Mouse (Mus musculus): ENCODE data around the gene Stk24. TPM values are rescaled to one million over a fixed set of nuclear protein-coding genes. Genes with fewer than 3 reads are reported as not detected.
A peak's percentile ranks its signal among the peaks of the same experiment; 100 is the strongest.

Gene Stk24
- polyA plus RNA-seq, 1 experiment from 2014 or later, result 18.7 TPM

- H3K4me1 ChIP-seq (replicated peaks), result no peaks in the 10 kb centered on the region
- no peak overlapping the region for H3K4me3 ChIP-seq
- H3K27me3 ChIP-seq, result no peaks in the 10 kb centered on the region
- H3K9ac ChIP-seq, result no peak overlapping the region
- no peak overlapping the region for H3K27ac ChIP-seq (replicated peaks)
- peaks cover 30% of the 10 kb centered on the region for H3K36me3 ChIP-seq
- no peaks in the 10 kb centered on the region for H3K9me3 ChIP-seq
- WGBS, result 88% methylated on average over 8 of the region's 8 CpGs
- H3K4me2 ChIP-seq, result no peak overlapping the region
- no peak for ATAC-seq (ENCODE audit: low FRiP score, low read depth)
Observed at GRCm38 (mm10) chr14:121267801-121268200, 112.0 kb downstream of the Stk24 start.

GRCm38 (mm10) chr14:121264453-121264852 lies 115.4 kb downstream of the Stk24 start:
- no peaks in the 10 kb centered on the region for H3K9me3 ChIP-seq
- H3K36me3 ChIP-seq, result peaks cover 10% of the 10 kb centered on the region
- H3K27ac ChIP-seq (replicated peaks), result no peak overlapping the region
- H3K4me2 ChIP-seq, result no peak overlapping the region
- WGBS, result 82% methylated on average over 6 of the region's 6 CpGs
- H3K9ac ChIP-seq, result no peak overlapping the region
- no peak for ATAC-seq (ENCODE audit: low FRiP score, low read depth)
- no peaks in the 10 kb centered on the region for H3K4me1 ChIP-seq (replicated peaks)
- no peaks in the 10 kb centered on the region for H3K27me3 ChIP-seq
- H3K4me3 ChIP-seq, result no peak overlapping the region

GRCm38 (mm10) chr14:121263912-121264311 lies 115.9 kb downstream of the Stk24 start:
- H3K27ac ChIP-seq (replicated peaks), result no peak overlapping the region
- no peaks in the 10 kb centered on the region for H3K4me1 ChIP-seq (replicated peaks)
- no peaks in the 10 kb centered on the region for H3K9me3 ChIP-seq
- WGBS, result 90% methylated on average over 2 of the region's 2 CpGs
- no peak overlapping the region for H3K4me2 ChIP-seq
- H3K9ac ChIP-seq, result no peak overlapping the region
- no peak overlapping the region for H3K4me3 ChIP-seq
- ATAC-seq (ENCODE audit: low FRiP score, low read depth), result no peak
- H3K27me3 ChIP-seq, result no peaks in the 10 kb centered on the region
- H3K36me3 ChIP-seq, result peaks cover 10% of the 10 kb centered on the region

GRCm38 (mm10) chr14:121262606-121263005 lies 117.2 kb downstream of the Stk24 start:
- Histone ChIP-seq H3K27me3 (no peaks in the 10 kb centered on the region), H3K9me3 (no peaks in the 10 kb centered on the region), H3K4me2 (no peak overlapping the region), H3K4me1 (replicated peaks) (no peaks in the 10 kb centered on the region), H3K36me3 (peaks cover 7% of the 10 kb centered on the region; the same call in 1 of the 2 replicates), H3K27ac (replicated peaks) (no peak overlapping the region), H3K9ac (no peak overlapping the region), H3K4me3 (no peak overlapping the region)
- 80% methylated on average over 4 of the region's 4 CpGs for WGBS
- no peak for ATAC-seq (ENCODE audit: low FRiP score, low read depth)

- Histone ChIP-seq H3K4me2 (no peak overlapping the region), H3K36me3 (0 out of 2 replicates have a peak, but pooled peaks cover 4% of the 10 kb centered on the region), H3K27me3 (no peaks in the 10 kb centered on the region), H3K4me3 (no peak overlapping the region), H3K27ac (replicated peaks) (no peak overlapping the region), H3K4me1 (replicated peaks) (no peaks in the 10 kb centered on the region), H3K9ac (no peak overlapping the region), H3K9me3 (no peaks in the 10 kb centered on the region)
- no peak for ATAC-seq (ENCODE audit: low FRiP score, low read depth)
- 74% methylated on average over 5 of the region's 5 CpGs for WGBS
Observed at GRCm38 (mm10) chr14:121261229-121261879, 118.5 kb downstream of the Stk24 start.

GRCm38 (mm10) chr14:121259789-121260188 lies 120.0 kb downstream of the Stk24 start:
- peak; percentile 63 for ATAC-seq (ENCODE audit: low FRiP score, low read depth)
- Histone ChIP-seq H3K27ac (replicated peaks) (no peak overlapping the region), H3K4me2 (no peak overlapping the region), H3K9ac (no peak overlapping the region), H3K4me3 (no peak overlapping the region), H3K27me3 (no peaks in the 10 kb centered on the region), H3K36me3 (0 out of 2 replicates have a peak, but pooled peaks cover 4% of the 10 kb centered on the region), H3K9me3 (no peaks in the 10 kb centered on the region), H3K4me1 (replicated peaks) (no peaks in the 10 kb centered on the region)
- WGBS, result 50% methylated on average over 7 of the region's 7 CpGs

GRCm38 (mm10) chr14:121259332-121259731 lies 120.5 kb downstream of the Stk24 start:
- H3K9me3 ChIP-seq, result no peaks in the 10 kb centered on the region
- H3K4me3 ChIP-seq, result no peak overlapping the region
- 0 out of 2 replicates have a peak, but pooled peaks cover 4% of the 10 kb centered on the region for H3K36me3 ChIP-seq
- 48% methylated on average over 11 of the region's 11 CpGs for WGBS
- no peaks in the 10 kb centered on the region for H3K4me1 ChIP-seq (replicated peaks)
- no peak; the same call in 1 of the 2 replicates for ATAC-seq (ENCODE audit: low FRiP score, low read depth)
- H3K27me3 ChIP-seq, result no peaks in the 10 kb centered on the region
- H3K9ac ChIP-seq, result no peak overlapping the region
- H3K4me2 ChIP-seq, result no peak overlapping the region
- 0 out of 2 replicates have a peak overlapping the region, but pooled peaks have one; percentile 12 for H3K27ac ChIP-seq (replicated peaks)

- H3K4me2 ChIP-seq, result no peak overlapping the region
- no peaks in the 10 kb centered on the region for H3K9me3 ChIP-seq
- H3K9ac ChIP-seq, result no peak overlapping the region
- 95% methylated on average over 7 of the region's 7 CpGs for WGBS
- no peak for ATAC-seq (ENCODE audit: low FRiP score, low read depth)
- no peak overlapping the region for H3K27ac ChIP-seq (replicated peaks)
- H3K27me3 ChIP-seq, result no peaks in the 10 kb centered on the region
- H3K4me1 ChIP-seq (replicated peaks), result no peaks in the 10 kb centered on the region
- H3K4me3 ChIP-seq, result no peak overlapping the region
- H3K36me3 ChIP-seq, result 0 out of 2 replicates have a peak, but pooled peaks cover 4% of the 10 kb centered on the region
Observed at GRCm38 (mm10) chr14:121256896-121257295, 122.9 kb downstream of the Stk24 start.

- H3K27ac ChIP-seq (replicated peaks), result no peak overlapping the region
- no peaks in the 10 kb centered on the region for H3K4me1 ChIP-seq (replicated peaks)
- H3K27me3 ChIP-seq, result no peaks in the 10 kb centered on the region
- 0 out of 2 replicates have a peak, but pooled peaks cover 4% of the 10 kb centered on the region for H3K36me3 ChIP-seq
- 89% methylated on average over 13 of the region's 13 CpGs for WGBS
- H3K9me3 ChIP-seq, result no peaks in the 10 kb centered on the region
- no peak overlapping the region for H3K9ac ChIP-seq
- ATAC-seq (ENCODE audit: low FRiP score, low read depth), result no peak
- no peak overlapping the region for H3K4me3 ChIP-seq
- H3K4me2 ChIP-seq, result no peak overlapping the region
Observed at GRCm38 (mm10) chr14:121255469-121255868, 124.3 kb downstream of the Stk24 start.

GRCm38 (mm10) chr14:121254869-121255268 lies 124.9 kb downstream of the Stk24 start:
- 0 out of 2 replicates have a peak, but pooled peaks cover 4% of the 10 kb centered on the region for H3K36me3 ChIP-seq
- no peak overlapping the region for H3K4me3 ChIP-seq
- H3K27ac ChIP-seq (replicated peaks), result no peak overlapping the region
- no peak overlapping the region for H3K9ac ChIP-seq
- H3K4me1 ChIP-seq (replicated peaks), result no peaks in the 10 kb centered on the region
- ATAC-seq (ENCODE audit: low FRiP score, low read depth), result no peak
- WGBS, result 93% methylated on average over 10 of the region's 10 CpGs
- H3K27me3 ChIP-seq, result no peaks in the 10 kb centered on the region
- H3K9me3 ChIP-seq, result no peaks in the 10 kb centered on the region
- no peak overlapping the region for H3K4me2 ChIP-seq

- H3K27ac ChIP-seq (replicated peaks), result no peak overlapping the region
- H3K4me2 ChIP-seq, result no peak overlapping the region
- WGBS, result 92% methylated on average over 10 of the region's 10 CpGs
- H3K9ac ChIP-seq, result no peak overlapping the region
- no peak for ATAC-seq (ENCODE audit: low FRiP score, low read depth)
- H3K4me3 ChIP-seq, result no peak overlapping the region
- no peaks in the 10 kb centered on the region for H3K27me3 ChIP-seq
- H3K4me1 ChIP-seq (replicated peaks), result no peaks in the 10 kb centered on the region; the same call in 1 of the 2 replicates
- H3K36me3 ChIP-seq, result no peaks in the 10 kb centered on the region
- H3K9me3 ChIP-seq, result no peaks in the 10 kb centered on the region
Observed at GRCm38 (mm10) chr14:121252542-121252941, 127.3 kb downstream of the Stk24 start.

GRCm38 (mm10) chr14:121251708-121252107 lies 128.1 kb downstream of the Stk24 start:
- H3K9me3 ChIP-seq, result no peaks in the 10 kb centered on the region
- H3K36me3 ChIP-seq, result no peaks in the 10 kb centered on the region
- H3K4me1 ChIP-seq (replicated peaks), result no peaks in the 10 kb centered on the region; the same call in 1 of the 2 replicates
- no peak overlapping the region for H3K4me3 ChIP-seq
- 0 out of 2 replicates have a peak overlapping the region, but pooled peaks have one; percentile 11 for H3K27ac ChIP-seq (replicated peaks)
- 57% methylated on average over 4 of the region's 4 CpGs for WGBS
- H3K4me2 ChIP-seq, result no peak overlapping the region
- H3K27me3 ChIP-seq, result no peaks in the 10 kb centered on the region
- ATAC-seq (ENCODE audit: low FRiP score, low read depth), result no peak
- H3K9ac ChIP-seq, result no peak overlapping the region

All from hindbrain, embryonic 15.5 days (tissue).